9 mouse cellular contexts compared by ENCODE assay signal in the genomic region with DNA sequence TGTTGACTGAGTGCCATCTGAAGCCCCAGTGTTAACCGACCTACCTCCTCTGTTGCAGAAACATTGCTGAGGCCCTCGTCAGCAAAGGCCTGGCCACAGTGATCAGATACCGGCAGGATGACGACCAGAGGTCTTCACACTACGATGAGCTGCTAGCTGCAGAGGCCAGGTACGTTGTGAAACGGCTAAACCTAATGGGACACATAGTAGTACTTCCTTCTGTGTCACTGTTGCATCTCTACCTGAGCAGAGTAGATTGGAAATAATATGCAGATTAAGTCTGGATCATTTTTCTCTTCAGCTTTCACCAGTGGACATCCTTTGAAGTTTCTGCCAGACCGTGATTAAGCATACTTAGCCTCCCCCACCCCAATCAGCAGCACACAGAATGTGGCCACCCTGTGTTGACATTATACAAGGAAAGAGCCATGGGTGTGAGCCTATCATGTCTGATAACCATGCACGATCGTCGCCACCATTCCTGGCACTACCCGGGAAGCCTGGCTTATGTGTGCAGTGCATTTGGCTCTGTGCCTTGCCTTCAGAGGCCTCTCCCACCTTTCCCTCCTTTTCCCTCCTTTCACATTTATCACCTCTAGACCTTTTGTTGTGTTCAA.
A peak's percentile ranks its signal among the peaks of the same experiment; 100 is the strongest.
DNase-seq lines count a peak whose midpoint lies in the region; ATAC-seq and TF ChIP-seq lines count a peak whose summit lies in the region.
"Had no signal": no experiment of that assay in that cellular context is flagged by ENCODE, and none has a peak within 500 bp of the region (broad histone marks: within the 10 kb centered on the region; RNA-seq: fewer than 3 reads in every experiment).

No protein-coding gene starts in this region.

- H3K9ac ChIP-seq in embryonic facial prominence, embryonic 13.5 days = no peak overlapping the region
- no peak overlapping the region for H3K9ac ChIP-seq in neural tube, embryonic 15.5 days (replicated peaks)

- DNase-seq in embryonic facial prominence, embryonic 10.5 days (ENCODE audit: low spot score) = no peak
- peak; percentile 48 for DNase-seq in ovary, adult 18-20 months (ENCODE audit: low spot score)
- no peak for DNase-seq in ovary, postnatal 10 days (ENCODE audit: low spot score)
- DNase-seq in heart, postnatal 10 days = peak; percentile 24 to 26
- DNase-seq in spleen, postnatal 4 days (ENCODE audit: low spot score in 2 of 2) = peak; percentile 62 to 73
- no peak for DNase-seq in kidney, adult 2 months
- DNase-seq: gastrocnemius, adult 2 months had no signal

- TF ChIP-seq CTCF in kidney, adult 2 months (conservative IDR thresholded peaks at IDR 0.05; ENCODE audit: insufficient read depth, insufficient read length, low read depth, low read length) = no peak

- ATAC-seq in embryonic facial prominence, embryonic 13.5 days (ENCODE audit: insufficient number of reproducible peaks, insufficient read depth, low FRiP score, low TSS enrichment, low read depth) = no peak
- no peak for ATAC-seq in neural tube, embryonic 15.5 days (ENCODE audit: low FRiP score)

- no peak overlapping the region for H3K4me3 ChIP-seq in embryonic facial prominence, embryonic 13.5 days
- no peak overlapping the region for H3K4me3 ChIP-seq in embryonic facial prominence, embryonic 10.5 days
- H3K4me3 ChIP-seq in neural tube, embryonic 15.5 days (replicated peaks) = no peak overlapping the region
- H3K4me3 ChIP-seq in kidney, adult 2 months (ENCODE audit: insufficient read depth, low read depth, low read length) = no peak overlapping the region
- H3K4me3 ChIP-seq: gastrocnemius, adult 2 months had no signal

- H3K36me3 ChIP-seq in embryonic facial prominence, embryonic 13.5 days = peaks cover 18% of the 10 kb centered on the region
- peaks cover 19% of the 10 kb centered on the region for H3K36me3 ChIP-seq in embryonic facial prominence, embryonic 10.5 days (replicated peaks)
- no peaks in the 10 kb centered on the region for H3K36me3 ChIP-seq in neural tube, embryonic 15.5 days
- no peaks in the 10 kb centered on the region; the same call in none of the 2 replicates for H3K36me3 ChIP-seq in kidney, adult 2 months (ENCODE audit: control insufficient read depth, insufficient read depth, low read length)

- 82% methylated on average over 12 of the region's 12 CpGs for WGBS in embryonic facial prominence, embryonic 13.5 days
- 91% methylated on average over 12 of the region's 12 CpGs for WGBS in embryonic facial prominence, embryonic 10.5 days
- WGBS in neural tube, embryonic 15.5 days = 77% methylated on average over 12 of the region's 12 CpGs
- WGBS in kidney, adult 2 months = 63% methylated on average over 12 of the region's 12 CpGs

- H3K27ac ChIP-seq in embryonic facial prominence, embryonic 13.5 days = peak overlapping the region; percentile 73
- H3K27ac ChIP-seq in embryonic facial prominence, embryonic 10.5 days (replicated peaks) = no peak overlapping the region
- H3K27ac ChIP-seq in neural tube, embryonic 15.5 days (replicated peaks) = no peak overlapping the region
- H3K27ac ChIP-seq in kidney, adult 2 months (ENCODE audit: insufficient read depth, low read depth, low read length) = no peak overlapping the region
- H3K27ac ChIP-seq: gastrocnemius, adult 2 months had no signal

- H3K27me3 ChIP-seq in embryonic facial prominence, embryonic 13.5 days = no peaks in the 10 kb centered on the region
- no peaks in the 10 kb centered on the region for H3K27me3 ChIP-seq in embryonic facial prominence, embryonic 10.5 days (replicated peaks; ENCODE audit: low read depth, poor library complexity, severe bottlenecking)
- H3K27me3 ChIP-seq in neural tube, embryonic 15.5 days (replicated peaks) = no peaks in the 10 kb centered on the region
- H3K27me3 ChIP-seq in kidney, adult 2 months (replicated peaks; ENCODE audit: control insufficient read depth, insufficient read depth, low read length) = no peaks in the 10 kb centered on the region

- TF ChIP-seq POLR2A in kidney, adult 2 months (IDR thresholded peaks at IDR 0.05; ENCODE audit: low read depth, low read length) = no peak

- intact Hi-C loops in heart, postnatal 10 days (cut with DNase I) = no loop called here

- H3K9me3 ChIP-seq in embryonic facial prominence, embryonic 13.5 days = no peaks in the 10 kb centered on the region
- no peaks in the 10 kb centered on the region for H3K9me3 ChIP-seq in embryonic facial prominence, embryonic 10.5 days
- no peaks in the 10 kb centered on the region for H3K9me3 ChIP-seq in neural tube, embryonic 15.5 days (replicated peaks)

- H3K4me1 ChIP-seq in embryonic facial prominence, embryonic 13.5 days = peaks cover 35% of the 10 kb centered on the region
- H3K4me1 ChIP-seq in embryonic facial prominence, embryonic 10.5 days = peaks cover 18% of the 10 kb centered on the region
- H3K4me1 ChIP-seq in neural tube, embryonic 15.5 days = peaks cover 22% of the 10 kb centered on the region
- H3K4me1 ChIP-seq in kidney, adult 2 months (ENCODE audit: control insufficient read depth, insufficient read depth, low read length) = no peaks in the 10 kb centered on the region

- no peak overlapping the region for H3K4me2 ChIP-seq in embryonic facial prominence, embryonic 13.5 days
- H3K4me2 ChIP-seq in neural tube, embryonic 15.5 days = no peak overlapping the region

Comparison
In these comparisons a context has a peak if more than half of its experiments do, and no peak if none do; other contexts are left out.
1. DNase-seq: peak in ovary, adult 18-20 months (single experiment), heart, postnatal 10 days (2 of 2) and spleen, postnatal 4 days (2 of 2); none in embryonic facial prominence, embryonic 10.5 days (single experiment), ovary, postnatal 10 days (single experiment) and kidney, adult 2 months (single experiment).